Mouse (Mus musculus) heart, embryonic 11.5 days (tissue): ENCODE measurements around the gene Gm20388. TPM values are rescaled to one million over a fixed set of nuclear protein-coding genes. Genes with fewer than 3 reads are reported as not detected.

ENCODE experiments used
- ATAC-seq: fragments of 200-750 bp; cut with Nextera tagmentation; replicated peaks from 2 replicates; pipeline ENCODE4 v1.8.0; 2017; ENCODE audit warnings: moderate library complexity; ENCODE audit not compliant: insufficient number of reproducible peaks, low FRiP score, low TSS enrichment
- H3K27ac ChIP-seq: fragments of 300-500 bp; sonication (generic); 2 replicates; pipeline ENCODE4 v1.5.1; 2014; ENCODE audit warnings: mild to moderate bottlenecking, low read depth, low read length
- H3K27me3 ChIP-seq: fragments of 300-500 bp; sonication (generic); 2 replicates; pipeline ENCODE4 v1.6.1; 2014; ENCODE audit warnings: mild to moderate bottlenecking, low read length, mixed read lengths; ENCODE audit not compliant: control insufficient read depth, insufficient read depth
- H3K36me3 ChIP-seq: fragments of 300-500 bp; sonication (generic); 2 replicates; pipeline ENCODE4 v1.6.1; 2014; ENCODE audit warnings: mild to moderate bottlenecking, low read length, moderate library complexity, mixed read lengths; ENCODE audit not compliant: control insufficient read depth, insufficient read depth
- H3K4me1 ChIP-seq: fragments of 300-500 bp; sonication (generic); 2 replicates; pipeline ENCODE4 v1.6.1; 2014; ENCODE audit warnings: low read length; ENCODE audit not compliant: control insufficient read depth, insufficient read depth
- H3K4me2 ChIP-seq: fragments of 300-500 bp; sonication (generic); 2 replicates; pipeline ENCODE4 v1.6.1; 2014; ENCODE audit warnings: mild to moderate bottlenecking, moderate library complexity
- H3K4me3 ChIP-seq: fragments of 300-500 bp; sonication (generic); 2 replicates; pipeline ENCODE4 v1.5.1; 2014; ENCODE audit warnings: low read depth, low read length
- H3K9ac ChIP-seq: fragments of 300-500 bp; sonication (generic); 2 replicates; pipeline ENCODE4 v1.6.1; 2014; ENCODE audit warnings: mild to moderate bottlenecking, low read depth, low read length, moderate library complexity
- H3K9me3 ChIP-seq: fragments of 300-500 bp; sonication (generic); replicated peaks from 2 replicates; pipeline ENCODE4 v1.6.1; 2016; ENCODE audit warnings: low read length; ENCODE audit not compliant: control insufficient read depth
- WGBS: fragments of 180-500 bp; shearing (Covaris S2); extraction: QIAGEN DNeasy Blood & Tissue Kit; methylation state at CpG from one replicate; pipeline ENCODE4 v1.1.7; 2014; ENCODE audit not compliant: insufficient replicate concordance; 5-methylcytosine and 5-hydroxymethylcytosine counted together
- polyA plus RNA-seq: library from polyadenylated mRNA; unstranded; fragments of >200 nt; fragmentation: Nextera tagmentation; extraction: Ambion mirVana; gene quantifications from 2 replicates; pipeline ENCODE4 v1.2.1, GENCODE M21; 2014

Gm20388 gene
- polyA plus RNA-seq, 1 experiment from 2014 or later = 6.4 TPM

- Histone ChIP-seq H3K4me3 (peak overlapping the region; percentile 6; the same call in 1 of the 2 replicates), H3K27me3 (no peaks in the 10 kb centered on the region; the same call in 1 of the 2 replicates), H3K9me3 (no peaks in the 10 kb centered on the region), H3K36me3 (no peaks in the 10 kb centered on the region), H3K9ac (no peak overlapping the region), H3K4me2 (peak overlapping the region; percentile 54), H3K4me1 (peaks cover 5% of the 10 kb centered on the region; the same call in 1 of the 2 replicates), H3K27ac (no peak overlapping the region)
- WGBS = 2% methylated on average over 17 of the region's 18 CpGs
- no peak for ATAC-seq
Observed at GRCm38 (mm10) chr8:121474898-121475284, 1564.2 kb downstream of the Gm20388 start.

- Histone ChIP-seq H3K4me1 (peaks cover 5% of the 10 kb centered on the region; the same call in 1 of the 2 replicates), H3K9ac (no peak overlapping the region)
Observed at GRCm38 (mm10) chr8:121477851-121478547, 1567.4 kb downstream of the Gm20388 start.

GRCm38 (mm10) chr8:121479144-121479543 is 1568.5 kb downstream of the Gm20388 start:
- H3K36me3 ChIP-seq = no peaks in the 10 kb centered on the region
- no peak overlapping the region for H3K27ac ChIP-seq
- no peak overlapping the region for H3K4me2 ChIP-seq
- peaks cover 5% of the 10 kb centered on the region; the same call in 1 of the 2 replicates for H3K4me1 ChIP-seq
- no peaks in the 10 kb centered on the region; the same call in 1 of the 2 replicates for H3K27me3 ChIP-seq
- H3K9me3 ChIP-seq = no peaks in the 10 kb centered on the region
- 78% methylated on average over 8 of the region's 8 CpGs for WGBS
- H3K9ac ChIP-seq = no peak overlapping the region
- no peak overlapping the region for H3K4me3 ChIP-seq
- no peak for ATAC-seq

More at GRCm38 (mm10) chr8:121477851-121478547, 1567.4 kb downstream of the Gm20388 start:
- Histone ChIP-seq H3K27me3 (no peaks in the 10 kb centered on the region; the same call in 1 of the 2 replicates), H3K4me2 (no peak overlapping the region), H3K4me3 (no peak overlapping the region), H3K36me3 (no peaks in the 10 kb centered on the region), H3K27ac (no peak overlapping the region), H3K9me3 (no peaks in the 10 kb centered on the region)
- ATAC-seq = 0 out of 2 replicates have a peak, but pooled peaks have one; percentile 18
- 50% methylated on average over 20 of the region's 20 CpGs for WGBS

GRCm38 (mm10) chr8:121480411-121481031 is 1569.9 kb downstream of the Gm20388 start:
- Histone ChIP-seq H3K9ac (no peak overlapping the region), H3K27me3 (no peaks in the 10 kb centered on the region; the same call in 1 of the 2 replicates), H3K27ac (no peak overlapping the region), H3K9me3 (no peaks in the 10 kb centered on the region), H3K4me2 (no peak overlapping the region), H3K4me1 (peaks cover 5% of the 10 kb centered on the region; the same call in 1 of the 2 replicates), H3K4me3 (no peak overlapping the region), H3K36me3 (no peaks in the 10 kb centered on the region)
- 72% methylated on average over 26 of the region's 26 CpGs for WGBS
- ATAC-seq = no peak

GRCm38 (mm10) chr8:121484072-121484782 is 1573.6 kb downstream of the Gm20388 start:
- ATAC-seq = no peak
- H3K9me3 ChIP-seq = no peaks in the 10 kb centered on the region
- no peak overlapping the region for H3K9ac ChIP-seq
- H3K4me1 ChIP-seq = peaks cover 4% of the 10 kb centered on the region; the same call in 1 of the 2 replicates
- H3K4me2 ChIP-seq = no peak overlapping the region
- H3K27me3 ChIP-seq = no peaks in the 10 kb centered on the region
- no peaks in the 10 kb centered on the region for H3K36me3 ChIP-seq
- no peak overlapping the region for H3K27ac ChIP-seq
- no peak overlapping the region for H3K4me3 ChIP-seq
- WGBS = 64% methylated on average over 23 of the region's 23 CpGs

- ATAC-seq = no peak
- Histone ChIP-seq H3K4me1 (0 out of 2 replicates have a peak, but pooled peaks cover 2% of the 10 kb centered on the region), H3K9ac (no peak overlapping the region), H3K36me3 (no peaks in the 10 kb centered on the region), H3K9me3 (no peaks in the 10 kb centered on the region), H3K4me3 (no peak overlapping the region), H3K27me3 (no peaks in the 10 kb centered on the region), H3K4me2 (no peak overlapping the region), H3K27ac (no peak overlapping the region)
- WGBS = 55% methylated on average over 9 of the region's 9 CpGs
Observed at GRCm38 (mm10) chr8:121491633-121492032, 1581.0 kb downstream of the Gm20388 start.

- Histone ChIP-seq H3K36me3 (no peaks in the 10 kb centered on the region), H3K9me3 (no peaks in the 10 kb centered on the region), H3K27ac (no peak overlapping the region), H3K27me3 (0 out of 2 replicates have a peak, but pooled peaks cover 3% of the 10 kb centered on the region), H3K9ac (no peak overlapping the region), H3K4me3 (no peak overlapping the region), H3K4me2 (no peak overlapping the region), H3K4me1 (no peaks in the 10 kb centered on the region)
- WGBS = 81% methylated on average over 6 of the region's 6 CpGs
- ATAC-seq = no peak
Observed at GRCm38 (mm10) chr8:121497621-121498020, 1587.0 kb downstream of the Gm20388 start.

- Histone ChIP-seq H3K4me3 (no peak overlapping the region), H3K4me1 (no peaks in the 10 kb centered on the region), H3K9ac (no peak overlapping the region), H3K4me2 (no peak overlapping the region), H3K27me3 (peaks cover 10% of the 10 kb centered on the region), H3K9me3 (no peaks in the 10 kb centered on the region), H3K27ac (no peak overlapping the region), H3K36me3 (no peaks in the 10 kb centered on the region)
- no peak for ATAC-seq
- 59% methylated on average over 9 of the region's 9 CpGs for WGBS
Observed at GRCm38 (mm10) chr8:121511751-121512150, 1601.1 kb downstream of the Gm20388 start.
